Mouse (Mus musculus) cerebellum, adult 11 months (tissue): Measurements from ENCODE around the gene Tulp2.

ENCODE experiments used
- DNase-seq: peaks from one replicate; pipeline ENCODE4 v3.0.0; 2022

Gene Tulp2

GRCm38 (mm10) chr7:45481374-45481927, at the start of gene Tulp2:
TSS of gene Tulp2 (plus strand) at chr7:45481877.
- no peak for DNase-seq

- DNase-seq, result no peak
These were observed 47.9 kb upstream of the Tulp2 start for GRCm38 (mm10) chr7:45433835-45434202.

GRCm38 (mm10) chr7:45434203-45435015, 47.3 kb upstream of the Tulp2 start, which contains the start of gene Gys1:
TSS of gene Gys1 (plus strand) at chr7:45434844.
- peak; percentile 100 for DNase-seq

- DNase-seq, result no peak
These were observed 46.6 kb upstream of the Tulp2 start for GRCm38 (mm10) chr7:45435038-45435437.

GRCm38 (mm10) chr7:45436444-45436843, 45.2 kb upstream of the Tulp2 start:
- no peak for DNase-seq

- no peak for DNase-seq
These were observed 44.6 kb upstream of the Tulp2 start for GRCm38 (mm10) chr7:45437046-45437445.

- no peak for DNase-seq
These were observed 44.0 kb upstream of the Tulp2 start, which contains the start of gene Ruvbl2 for GRCm38 (mm10) chr7:45437521-45438276. TSS of gene Ruvbl2 (minus strand) at chr7:45438096.

- no peak for DNase-seq
These were observed 37.9 kb upstream of the Tulp2 start for GRCm38 (mm10) chr7:45443526-45444420.

GRCm38 (mm10) chr7:45446589-45446988, 35.1 kb upstream of the Tulp2 start:
- DNase-seq, result no peak

- no peak for DNase-seq
These were observed 34.2 kb upstream of the Tulp2 start for GRCm38 (mm10) chr7:45447325-45447990.

- DNase-seq, result no peak
These were observed 31.7 kb upstream of the Tulp2 start for GRCm38 (mm10) chr7:45449974-45450373.

GRCm38 (mm10) chr7:45451344-45451982, 30.2 kb upstream of the Tulp2 start:
- peak; percentile 80 for DNase-seq

GRCm38 (mm10) chr7:45454971-45455370, 26.7 kb upstream of the Tulp2 start:
- no peak for DNase-seq

GRCm38 (mm10) chr7:45455932-45456696, 25.6 kb upstream of the Tulp2 start:
- DNase-seq, result no peak

GRCm38 (mm10) chr7:45456721-45457203, 24.9 kb upstream of the Tulp2 start:
- no peak for DNase-seq

GRCm38 (mm10) chr7:45457204-45458060, 24.2 kb upstream of the Tulp2 start:
- DNase-seq, result no peak

GRCm38 (mm10) chr7:45458748-45459563, 22.7 kb upstream of the Tulp2 start:
- DNase-seq, result peak; percentile 77

- peak; percentile 95 for DNase-seq
These were observed 22.0 kb upstream of the Tulp2 start, which contains the start of gene Ftl1 for GRCm38 (mm10) chr7:45459564-45460140. TSS of gene Ftl1 (minus strand) at chr7:45459884.
